Mouse (Mus musculus): Measurements from ENCODE around the gene Rab8b.
A peak's percentile ranks its signal among the peaks of the same experiment; 100 is the strongest.
"Not testable (repeated sequence)": the region's sequence is repeated elsewhere in the genome, so short reads cannot be mapped to it uniquely, and the experiment has no call there.

Gene Rab8b

DNA sequence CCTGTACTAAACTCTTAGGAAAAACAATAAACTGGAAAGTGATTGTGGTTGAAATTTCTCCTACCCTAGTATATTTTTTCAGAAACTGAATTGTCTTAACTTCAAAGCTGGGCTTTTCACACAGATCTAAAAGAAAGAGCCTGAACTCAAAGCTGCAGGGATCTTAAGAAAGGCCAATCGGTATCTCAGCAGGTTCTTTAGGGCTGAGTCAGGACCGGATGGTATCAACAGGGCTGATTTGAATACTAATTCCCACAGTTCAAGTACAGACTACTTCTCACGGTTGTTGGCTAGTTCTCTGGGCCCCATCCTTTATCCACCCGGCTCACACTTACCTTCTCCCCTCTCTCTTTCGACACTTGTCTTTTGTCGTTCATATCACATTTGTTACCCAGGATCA, 66.9 kb downstream of the Rab8b start:
- no peak for DNase-seq (ENCODE audit: extremely low read depth, low read depth)

DNA sequence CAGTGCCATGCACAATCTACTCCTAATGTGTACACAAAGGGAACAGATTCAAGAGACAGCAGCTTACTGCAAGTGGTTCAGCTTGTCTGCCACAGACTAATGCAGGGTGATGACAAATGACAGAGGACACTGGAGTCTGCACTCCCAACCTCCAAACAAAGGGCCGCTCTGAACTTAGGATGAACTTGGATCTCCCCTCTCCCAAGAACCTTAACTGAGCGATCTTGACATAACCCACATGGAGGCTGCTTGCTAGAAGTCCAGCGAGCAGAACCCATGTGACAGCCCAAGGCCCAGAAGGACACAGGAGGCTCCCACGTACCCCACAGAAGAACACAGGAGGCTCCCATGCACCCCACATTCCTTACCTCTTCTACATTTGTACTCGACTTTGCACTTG, 68.5 kb downstream of the Rab8b start:
- no peak for DNase-seq (ENCODE audit: extremely low read depth, low read depth)

DNA sequence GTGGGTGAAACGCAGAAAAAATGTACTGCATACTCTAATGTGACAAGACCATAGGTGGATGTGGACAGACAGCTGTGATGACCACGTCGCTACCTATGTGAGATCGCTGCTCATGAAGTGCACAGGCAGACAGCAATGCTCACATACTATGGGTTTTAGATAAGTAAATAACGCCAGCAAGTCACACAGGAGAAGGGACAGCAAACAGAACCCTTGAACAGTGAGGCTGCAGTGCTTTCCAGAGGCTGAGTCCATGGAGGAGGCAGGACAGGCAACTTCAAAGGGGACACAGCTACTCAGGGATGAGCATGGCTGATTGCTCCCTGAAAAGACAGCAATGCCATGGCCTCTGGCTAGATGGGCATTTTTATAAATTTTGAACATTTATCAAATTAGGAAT, 72.7 kb downstream of the Rab8b start:
- no peak for DNase-seq (ENCODE audit: extremely low read depth, low read depth)

DNA sequence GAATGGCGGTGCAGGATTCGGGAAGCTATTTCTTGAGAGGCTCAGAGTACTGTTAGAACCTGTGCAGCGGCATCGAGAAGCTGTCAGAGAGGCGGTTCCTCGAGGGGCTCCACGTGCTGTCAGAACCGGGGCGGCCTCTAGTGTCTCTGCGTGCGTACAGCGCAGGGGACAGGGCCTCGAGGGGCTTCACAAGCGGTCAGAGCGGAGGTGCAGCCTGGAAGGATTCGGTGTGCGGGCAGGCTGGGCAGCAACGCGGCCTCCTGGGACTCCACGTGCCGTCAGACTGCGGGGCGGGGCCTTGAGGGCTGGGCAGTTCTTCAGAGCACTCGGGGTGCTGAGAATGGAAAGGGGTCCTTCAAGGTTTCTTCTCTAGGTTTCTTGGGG, 84.4 kb downstream of the Rab8b start:
- DNase-seq (ENCODE audit: extremely low read depth, low read depth) = no peak

DNA sequence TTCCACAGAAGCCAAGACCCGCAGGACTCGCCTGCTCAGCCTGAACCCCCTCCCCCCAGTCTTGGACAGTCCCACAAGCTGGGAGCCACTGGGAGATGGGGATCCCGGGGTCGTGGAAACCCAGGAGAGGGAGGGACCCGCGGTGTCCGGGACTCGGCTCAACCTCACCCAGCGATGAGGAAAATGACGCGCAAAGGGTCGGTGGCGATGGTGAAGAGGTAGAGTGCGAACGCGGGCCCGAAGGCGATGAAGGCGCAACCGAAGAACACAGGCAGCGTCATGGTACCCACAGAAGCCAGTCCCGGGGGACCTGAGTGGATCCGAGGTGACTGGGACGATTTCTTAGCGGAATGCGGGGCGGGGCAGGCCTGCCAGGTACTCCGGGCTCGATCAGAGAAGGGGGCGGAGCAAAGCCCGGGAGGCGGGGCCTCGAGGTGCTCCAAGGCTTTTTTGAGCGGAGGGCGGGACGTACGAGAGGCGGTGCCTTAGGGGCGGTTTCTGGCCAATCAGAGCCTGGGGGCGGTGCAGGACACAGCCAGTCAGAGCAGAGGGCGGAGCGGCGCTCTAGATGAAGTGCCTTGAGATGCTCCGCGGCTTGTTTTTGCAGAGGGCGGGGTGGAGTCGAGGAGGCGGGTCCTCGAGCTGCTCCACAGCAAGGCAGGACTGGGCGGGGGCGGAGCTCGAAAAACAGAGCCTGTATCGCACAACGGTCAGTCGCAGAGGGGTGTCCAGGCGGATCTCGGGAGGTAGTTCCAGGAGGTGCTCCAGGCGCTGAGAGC, 85.0 kb downstream of the Rab8b start, which contains the start of gene Aph1c:
Aph1c (minus strand) TSS at position 409 of the 779 bp plus-strand sequence.
- DNase-seq (ENCODE audit: extremely low read depth, low read depth) = peak; percentile 93

DNA sequence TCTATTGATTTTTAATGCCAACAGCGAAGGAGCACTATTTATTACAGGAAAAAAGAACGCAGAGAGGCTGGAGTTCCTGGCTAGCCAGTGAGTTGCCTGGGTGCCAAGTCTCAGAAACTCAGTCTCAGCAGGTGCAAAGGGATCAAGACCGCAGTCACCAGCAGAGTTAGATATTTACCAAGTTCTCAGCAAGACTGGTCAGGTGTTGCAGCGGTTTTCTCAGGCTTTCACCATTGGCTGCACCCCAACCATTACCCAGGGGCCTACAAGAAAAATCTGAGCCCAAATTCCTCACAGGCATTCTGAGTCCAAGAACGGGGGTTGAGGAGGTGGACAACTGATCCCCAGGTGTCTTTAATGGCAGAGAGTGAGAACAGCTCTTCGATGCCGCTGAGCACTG, 85.6 kb downstream of the Rab8b start:
- DNase-seq (ENCODE audit: extremely low read depth, low read depth) = no peak

DNA sequence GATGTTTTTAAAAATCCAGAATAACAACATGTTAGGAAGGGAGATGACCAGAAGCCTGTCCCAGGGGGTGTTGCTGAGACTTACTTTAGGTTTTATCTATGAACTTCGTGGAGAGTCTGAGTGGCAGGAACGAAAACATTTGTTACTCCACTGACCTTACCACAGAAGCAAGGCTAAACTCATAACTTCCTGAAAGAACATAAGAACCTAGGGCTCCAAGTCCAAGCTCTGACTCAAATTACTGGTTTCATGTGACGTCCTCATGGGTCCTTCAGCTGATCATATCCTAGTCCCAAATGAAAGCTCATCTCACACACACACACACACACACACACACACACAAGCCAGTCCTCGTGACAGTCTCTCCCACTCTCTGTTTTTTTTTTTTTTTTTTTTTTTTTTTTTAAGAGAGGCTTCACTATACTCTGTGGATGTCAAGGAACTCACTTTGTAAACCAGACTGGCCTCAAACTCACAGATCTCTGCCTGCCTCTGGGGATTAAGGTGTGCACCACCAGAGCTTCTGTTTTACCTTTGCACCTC, 87.0 kb downstream of the Rab8b start:
- no peak for DNase-seq (ENCODE audit: extremely low read depth, low read depth)

DNA sequence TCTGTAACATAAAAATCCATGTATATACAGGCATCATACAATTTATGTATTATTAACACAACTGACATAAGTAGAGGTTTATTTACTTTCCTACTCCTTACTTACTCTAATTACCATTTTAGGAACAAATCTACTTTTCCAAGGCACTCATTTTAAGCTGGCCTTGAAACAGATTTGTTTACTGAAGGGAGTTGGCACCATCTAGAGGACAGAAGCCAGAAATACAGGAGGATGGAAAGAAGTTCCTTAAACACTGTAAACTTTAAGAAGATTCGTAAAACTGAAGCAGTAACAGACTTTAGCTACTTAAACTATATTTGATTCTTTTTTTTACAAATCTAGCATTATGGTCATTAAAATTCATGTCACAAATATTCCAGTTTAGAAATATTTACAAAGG, 93.5 kb downstream of the Rab8b start:
- DNase-seq (ENCODE audit: extremely low read depth, low read depth) = peak; percentile 53

DNA sequence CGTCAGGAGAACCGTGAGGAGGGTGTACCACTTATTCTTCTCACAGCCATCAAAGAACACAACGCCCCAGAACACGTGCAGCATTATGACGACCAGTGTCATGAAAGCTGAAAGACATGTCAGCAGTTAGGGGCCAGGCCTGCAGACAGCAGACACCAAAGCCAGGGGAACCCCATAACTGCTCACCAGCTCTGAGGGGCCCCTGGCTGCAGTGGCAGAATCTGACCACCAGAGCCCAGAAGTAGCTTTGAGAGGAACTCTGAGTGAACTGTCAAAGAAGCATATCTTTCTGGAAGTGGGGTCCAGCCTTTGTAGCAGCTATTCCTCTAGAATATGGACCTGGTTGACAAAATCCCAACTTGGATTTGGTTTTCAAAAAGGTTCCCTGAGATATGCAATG, 97.2 kb downstream of the Rab8b start:
- DNase-seq (ENCODE audit: extremely low read depth, low read depth) = not testable (repeated sequence)

DNA sequence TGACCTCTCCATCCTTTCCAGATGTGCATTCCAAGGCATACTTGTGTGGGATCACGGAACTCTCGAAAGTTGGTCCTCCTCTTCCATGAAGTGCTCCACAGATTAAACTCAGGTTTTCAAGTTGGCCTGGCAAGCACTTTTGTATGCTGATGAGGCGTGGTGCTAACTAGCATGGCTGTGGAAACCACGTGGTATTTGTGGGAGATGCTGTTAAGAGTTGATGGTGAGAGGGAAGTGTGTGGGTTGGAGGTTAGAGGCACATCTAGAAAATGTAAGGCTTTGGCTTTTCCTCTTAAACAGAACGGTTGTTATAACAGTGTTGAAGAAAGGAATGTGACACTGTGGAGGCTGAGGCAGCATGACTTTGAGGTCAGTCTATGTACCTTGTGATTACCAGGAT, 98.5 kb downstream of the Rab8b start:
- no peak for DNase-seq (ENCODE audit: extremely low read depth, low read depth)

DNA sequence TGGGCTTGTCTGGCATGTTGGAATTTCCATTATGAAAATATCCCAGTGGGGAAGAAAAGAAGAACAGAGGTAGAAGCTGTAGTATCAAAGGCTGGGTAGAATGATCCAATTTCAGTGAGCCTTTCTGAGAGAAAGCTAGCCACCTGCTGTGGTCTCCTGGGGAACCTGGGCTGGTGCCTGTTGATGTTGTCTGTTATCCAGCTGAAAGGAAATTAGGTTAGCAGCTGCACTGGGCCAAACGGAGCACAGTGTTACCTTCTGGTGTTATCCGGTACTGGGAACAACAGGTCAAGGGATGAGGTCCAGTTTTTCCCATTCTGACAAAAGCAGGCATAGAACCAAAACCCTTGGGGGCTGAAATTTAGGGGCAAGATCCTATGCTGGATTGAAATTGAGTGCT, 106.1 kb downstream of the Rab8b start:
- DNase-seq (ENCODE audit: extremely low read depth, low read depth) = no peak

DNA sequence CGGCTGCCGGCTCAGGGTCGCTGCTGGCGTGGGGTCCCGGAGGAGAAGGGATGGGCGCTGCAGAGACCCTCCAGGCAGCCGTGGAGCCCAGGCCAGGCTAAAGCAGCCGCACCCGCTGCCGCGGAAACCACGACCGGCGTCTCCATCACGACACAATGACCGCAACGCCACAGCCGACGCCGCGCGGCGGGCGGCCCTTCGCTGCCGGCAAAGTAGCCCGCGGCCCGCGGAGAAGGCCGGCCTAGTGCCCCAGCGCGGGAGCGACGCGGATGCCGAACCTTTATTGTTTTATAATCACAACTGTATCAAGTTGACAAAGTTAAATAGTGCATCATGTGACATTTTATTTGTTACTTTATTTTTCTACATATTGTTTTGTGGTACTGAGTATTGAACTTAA, 113.5 kb downstream of the Rab8b start:
- DNase-seq (ENCODE audit: extremely low read depth, low read depth) = not testable (repeated sequence)

DNA sequence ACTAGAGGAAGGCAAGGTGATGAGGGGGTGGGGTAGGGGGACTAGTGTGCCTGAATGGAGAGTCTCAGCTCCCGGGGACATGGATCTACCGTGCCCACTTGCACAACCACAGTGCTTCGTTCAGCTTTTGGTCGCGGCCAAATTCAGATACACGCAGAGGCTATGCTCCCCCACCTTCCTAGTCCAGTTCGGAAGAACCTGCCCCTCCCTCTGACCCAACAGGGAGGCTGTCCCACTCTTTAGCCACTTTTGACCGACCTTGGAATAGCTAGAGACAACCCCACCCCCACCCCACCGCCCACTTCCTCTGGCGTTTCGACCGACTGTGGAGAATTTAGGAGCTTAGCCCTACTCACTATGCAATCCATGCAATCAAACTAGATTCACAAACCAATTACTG, 117.5 kb downstream of the Rab8b start:
- no peak for DNase-seq (ENCODE audit: extremely low read depth, low read depth)

DNA sequence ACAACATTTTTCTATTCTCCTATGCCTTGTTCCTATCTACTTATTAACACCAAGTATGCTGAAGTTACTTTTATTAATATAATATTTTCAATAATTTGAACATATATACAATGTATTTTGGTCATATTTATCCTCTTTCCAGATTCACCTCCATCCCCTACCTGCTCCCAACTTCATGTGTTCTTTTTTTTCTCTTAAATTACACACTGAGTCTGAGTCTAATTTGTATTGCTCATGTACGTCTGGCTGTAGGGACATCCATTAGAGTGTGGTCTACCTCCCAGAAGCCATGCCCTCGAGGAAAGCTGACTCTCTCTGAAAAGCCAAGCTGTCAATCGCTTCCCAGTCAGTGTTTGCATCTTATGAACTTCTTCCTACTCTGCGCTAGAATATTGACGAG, 122.7 kb downstream of the Rab8b start, which contains the start of gene Gm10647:
Gm10647 (plus strand) TSS at position 301 of the 400 bp plus-strand sequence.
- DNase-seq (ENCODE audit: extremely low read depth, low read depth) = no peak

DNA sequence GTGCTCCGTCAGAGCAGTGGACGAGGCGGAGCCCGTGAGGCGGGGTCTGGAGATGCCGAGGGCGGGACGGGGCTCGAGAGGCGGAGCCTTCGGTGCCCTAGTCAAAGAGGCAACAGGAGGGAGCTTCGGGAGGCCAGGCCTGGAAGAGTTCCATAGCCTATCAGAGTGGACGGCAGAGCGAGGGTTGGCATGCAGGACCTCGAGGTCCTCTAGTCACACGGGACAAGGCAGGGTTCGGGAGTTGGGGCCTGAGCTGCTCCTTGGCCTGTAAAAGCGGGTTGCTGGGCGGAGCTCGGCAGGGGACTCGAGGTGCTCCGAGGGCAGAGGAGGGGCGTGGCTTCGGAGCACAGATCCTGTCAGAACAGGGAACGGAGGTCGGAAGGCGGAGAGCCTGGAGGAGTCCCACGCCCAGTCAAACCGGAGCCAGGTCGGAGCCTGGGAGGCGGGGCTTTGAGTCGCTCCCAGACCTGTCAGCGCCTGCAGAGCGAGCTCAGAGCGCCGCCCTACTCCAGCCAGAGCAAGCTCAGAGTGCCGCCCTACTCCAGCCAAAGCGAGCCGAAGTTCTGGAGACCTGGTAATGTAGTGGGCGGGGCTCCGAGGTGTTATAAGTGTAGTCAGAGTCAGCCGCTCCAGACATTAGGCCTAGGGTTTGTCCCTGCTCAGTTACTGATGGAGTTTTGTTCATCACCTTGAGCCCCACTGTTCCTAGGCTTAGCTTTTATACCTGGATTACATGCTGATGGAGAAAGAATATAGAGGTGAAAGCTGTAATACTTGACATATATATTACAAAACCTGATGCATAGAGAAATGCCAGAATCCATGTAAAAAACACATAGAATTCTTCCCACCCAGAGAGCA, 123.8 kb downstream of the Rab8b start, which contains the start of gene Aph1b:
Aph1b (minus strand) TSS at position 27 of the 861 bp plus-strand sequence.
- DNase-seq (ENCODE audit: extremely low read depth, low read depth) = peak; percentile 96

DNA sequence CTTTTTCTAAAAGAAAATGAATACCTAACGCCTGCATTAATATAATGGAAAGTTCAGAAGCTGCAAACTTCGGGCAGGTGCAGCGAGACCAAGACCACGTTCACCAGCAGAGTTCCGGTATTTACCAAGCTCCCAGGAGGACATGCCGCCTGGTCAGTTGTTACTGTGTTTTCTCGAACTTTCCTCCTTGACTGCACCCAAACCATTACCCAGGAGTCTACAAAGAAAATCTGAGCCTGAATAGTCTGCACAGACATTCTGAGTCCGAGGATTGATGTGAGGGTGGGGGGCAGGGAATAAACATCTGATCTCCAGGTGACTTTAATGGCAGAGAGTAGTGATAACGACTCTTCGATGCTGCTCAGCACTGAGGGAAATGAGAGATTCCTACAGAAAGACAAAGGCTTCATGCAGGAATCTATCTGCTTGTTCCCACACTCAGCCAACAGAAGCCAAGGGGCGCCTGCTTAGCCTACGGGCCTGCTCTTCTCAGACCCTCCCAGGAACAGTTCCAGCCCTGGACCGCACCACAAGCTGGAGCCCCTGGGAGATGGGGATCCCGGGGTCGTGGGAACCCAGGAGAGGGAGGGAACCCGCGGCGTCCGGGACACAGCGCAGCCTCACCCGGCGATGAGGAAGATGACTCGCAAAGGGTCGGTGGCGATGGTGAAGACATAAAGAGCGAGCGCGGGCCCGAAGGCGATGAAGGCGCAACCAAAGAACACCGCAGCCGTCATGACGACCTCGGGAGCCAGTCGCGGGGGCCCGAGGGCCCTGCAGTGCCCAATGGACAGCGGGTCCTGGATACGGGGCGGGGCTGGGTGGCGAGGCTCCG, 124.6 kb downstream of the Rab8b start:
- DNase-seq (ENCODE audit: extremely low read depth, low read depth) = no peak

All from MEL-GATA-1-ER (cell line).